In the genomic region with DNA sequence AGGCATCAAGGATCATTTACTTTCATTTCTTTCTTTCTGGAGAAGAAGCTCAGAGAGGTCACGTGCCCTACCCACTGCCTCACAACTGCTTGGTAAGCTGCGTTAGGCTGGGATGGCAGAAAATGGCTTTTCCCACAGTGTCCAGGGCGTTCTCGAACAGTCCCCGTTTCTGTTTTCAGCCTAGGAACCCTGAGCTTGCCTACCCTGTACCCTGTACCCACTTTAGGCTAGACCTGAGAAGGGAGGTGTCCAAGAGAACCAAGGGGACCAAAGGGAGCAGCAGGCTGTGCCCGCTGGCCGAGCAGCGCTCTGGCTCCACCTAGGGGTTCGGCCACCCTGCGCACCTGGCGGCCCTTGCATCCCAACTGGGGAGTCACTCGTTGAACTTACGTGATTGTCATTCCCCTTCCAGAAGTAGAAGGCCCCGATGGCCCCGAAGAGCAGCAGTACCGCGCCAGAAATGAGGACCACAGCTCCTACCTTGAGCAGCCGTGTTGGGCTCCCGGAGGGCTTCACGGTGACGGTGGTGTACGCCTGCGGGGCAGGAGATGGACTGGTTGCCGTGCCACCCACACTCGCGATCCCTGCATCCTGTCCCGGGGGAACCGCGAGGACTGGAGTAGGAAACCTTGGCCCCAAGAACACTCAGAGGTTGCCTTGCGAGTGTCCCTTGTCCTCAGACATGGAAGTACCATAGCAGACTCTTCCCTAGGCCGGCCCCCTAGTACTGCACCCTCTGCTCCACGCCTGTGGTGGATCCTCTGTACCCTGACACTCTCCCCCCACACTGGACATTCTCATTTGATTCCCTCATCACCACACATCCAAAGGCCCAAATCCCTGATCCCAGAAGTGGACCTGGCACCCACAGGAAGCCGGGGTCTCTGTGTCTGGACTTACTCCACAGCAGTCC, we compare ENCODE assay signal across 8 mouse cellular contexts. TPM values are rescaled to one million over a fixed set of nuclear protein-coding genes. Genes with fewer than 3 reads are reported as not detected.
A peak's percentile ranks its signal among the peaks of the same experiment; 100 is the strongest.
DNase-seq lines count a peak whose midpoint lies in the region; ATAC-seq lines count a peak whose summit lies in the region.

No protein-coding gene starts in this region.

- H3K27ac ChIP-seq in intestine, embryonic 15.5 days, result no peak overlapping the region
- H3K27ac ChIP-seq in liver, embryonic 11.5 days (ENCODE audit: low read depth, low read length), result no peak overlapping the region

- H3K9ac ChIP-seq in intestine, embryonic 15.5 days, result no peak overlapping the region
- no peak overlapping the region for H3K9ac ChIP-seq in liver, embryonic 11.5 days (ENCODE audit: low read depth, low read length)

- H3K27me3 ChIP-seq in intestine, embryonic 15.5 days (replicated peaks), result peaks cover 3% of the 10 kb centered on the region; the same call in 1 of the 2 replicates
- H3K27me3 ChIP-seq in liver, embryonic 11.5 days (replicated peaks; ENCODE audit: control insufficient read depth, insufficient read depth, low read length), result no peaks in the 10 kb centered on the region
- no peaks in the 10 kb centered on the region for H3K27me3 ChIP-seq in splenic B cell, adult 2 months (ENCODE audit: control insufficient read depth, insufficient read depth, low read length, poor library complexity, severe bottlenecking)

- peak; percentile 96 for ATAC-seq in intestine, embryonic 15.5 days
- ATAC-seq in liver, embryonic 11.5 days (replicated peaks; ENCODE audit: low FRiP score), result peak; percentile 70; the same call in 1 of the 2 replicates

- H3K36me3 ChIP-seq in intestine, embryonic 15.5 days, result no peaks in the 10 kb centered on the region
- no peaks in the 10 kb centered on the region for H3K36me3 ChIP-seq in liver, embryonic 11.5 days (ENCODE audit: control insufficient read depth, insufficient read depth, low read length)
- H3K36me3 ChIP-seq in splenic B cell, adult 2 months (ENCODE audit: control insufficient read depth, insufficient read depth, low read length, poor library complexity, severe bottlenecking), result no peaks in the 10 kb centered on the region

- H3K4me3 ChIP-seq in intestine, embryonic 15.5 days (replicated peaks), result peak overlapping the region; percentile 7; the same call in 1 of the 2 replicates
- H3K4me3 ChIP-seq in liver, embryonic 11.5 days (ENCODE audit: low read depth, low read length), result peak overlapping the region; percentile 17; the same call in 1 of the 2 replicates

- peak overlapping the region; percentile 59 for H3K4me2 ChIP-seq in intestine, embryonic 15.5 days (replicated peaks)
- peak overlapping the region; percentile 60 for H3K4me2 ChIP-seq in liver, embryonic 11.5 days

- 19% methylated on average over 33 of the region's 33 CpGs for WGBS in intestine, embryonic 15.5 days
- 22% methylated on average over 33 of the region's 33 CpGs for WGBS in liver, embryonic 11.5 days

- DNase-seq in 3T3-L1 (ENCODE audit: low read depth, low spot score), result peak; percentile 20
- DNase-seq in adrenal gland, adult (ENCODE audit: inconsistent age in 2 of 2, low spot score in 1 of 2), result peak; percentile 64 to 91
- peak; percentile 81 for DNase-seq in embryo, embryonic 10 days (ENCODE audit: low spot score)
- DNase-seq in gastrocnemius, postnatal 4 days (ENCODE audit: low spot score in 2 of 2), result peak; percentile 21 to 48
- peak; percentile 60 for DNase-seq in liver, embryonic 11.5 days (ENCODE audit: low spot score)
- peak; percentile 3 to 33 for DNase-seq in monocyte, adult 2 months (ENCODE audit: low read depth in 1 of 2, low spot score in 2 of 2)
- peak; percentile 73 for DNase-seq in splenic B cell, adult 2 months (ENCODE audit: low read depth, low spot score)

- H3K9me3 ChIP-seq in intestine, embryonic 15.5 days, result no peaks in the 10 kb centered on the region
- no peaks in the 10 kb centered on the region for H3K9me3 ChIP-seq in liver, embryonic 11.5 days (ENCODE audit: control insufficient read depth, low read length)

- no peaks in the 10 kb centered on the region for H3K4me1 ChIP-seq in intestine, embryonic 15.5 days (replicated peaks)
- 0 out of 2 replicates have a peak, but pooled peaks cover 4% of the 10 kb centered on the region for H3K4me1 ChIP-seq in liver, embryonic 11.5 days (replicated peaks; ENCODE audit: control insufficient read depth, insufficient read depth, low read length)

RNA-seq across cellular contexts. Expression of a gene that starts 0.7 kb away (rescaled TPM):
- 1 to 10 TPM in 1 of 2 experiments, under 1 TPM in 1; 0.83 to 1.3 TPM for total RNA-seq in gastrocnemius, postnatal 4 days (2021)
- polyA plus RNA-seq in intestine, embryonic 15.5 days (2015; fragmentation: Nextera tagmentation; extraction: Ambion mirVana), result 0.25 and 0.38 TPM in 2 replicates
- 0.37 TPM in 1 of 2 replicates, not detected in the other for polyA plus RNA-seq in liver, embryonic 11.5 days (2014; fragmentation: Nextera tagmentation; extraction: Ambion mirVana)

Comparison
In these comparisons a context has a peak if more than half of its experiments do, and no peak if none do; other contexts are left out.
1. DNase-seq: peak in every context shown above with its lines; median percentile 81 in embryo, embryonic 10 days; 78 in adrenal gland, adult; 73 in splenic B cell, adult 2 months; 60 in liver, embryonic 11.5 days; 34 in gastrocnemius, postnatal 4 days; 20 in 3T3-L1; 18 in monocyte, adult 2 months.